Mouse (Mus musculus) lung, embryonic 15.5 days (tissue): ENCODE data around the gene Bahcc1. TPM values are rescaled to one million over a fixed set of nuclear protein-coding genes. Genes with fewer than 3 reads are reported as not detected.

ENCODE experiments used
- ATAC-seq: fragments of 200-750 bp; cut with Nextera tagmentation; 2 replicates; pipeline ENCODE4 v1.8.0; 2017; ENCODE audit warnings: moderate number of reproducible peaks, borderline replicate concordance; ENCODE audit not compliant: low FRiP score, low TSS enrichment; ENCODE audit errors: extremely low read depth
- H3K27ac ChIP-seq: fragments of 300-500 bp; sonication (generic); 2 replicates; pipeline ENCODE4 v1.5.1; 2015; ENCODE audit warnings: moderate library complexity, mild to moderate bottlenecking, inconsistent platforms
- H3K27me3 ChIP-seq: fragments of 300-500 bp; sonication (generic); 2 replicates; pipeline ENCODE4 v1.6.1; 2015; ENCODE audit warnings: inconsistent platforms
- H3K36me3 ChIP-seq: fragments of 300-500 bp; sonication (generic); 2 replicates; pipeline ENCODE4 v1.6.1; 2015; ENCODE audit warnings: inconsistent platforms
- H3K4me1 ChIP-seq: fragments of 300-500 bp; sonication (generic); 2 replicates; pipeline ENCODE4 v1.6.1; 2015; ENCODE audit warnings: inconsistent platforms
- H3K4me2 ChIP-seq: fragments of 300-500 bp; sonication (generic); 2 replicates; pipeline ENCODE4 v1.6.1; 2015; ENCODE audit warnings: inconsistent platforms, mild to moderate bottlenecking, moderate library complexity
- H3K4me3 ChIP-seq: fragments of 300-500 bp; sonication (generic); 2 replicates; pipeline ENCODE4 v1.5.1; 2015; ENCODE audit warnings: mild to moderate bottlenecking, inconsistent platforms
- H3K9ac ChIP-seq: fragments of 300-500 bp; sonication (generic); 2 replicates; pipeline ENCODE4 v1.6.1; 2015; ENCODE audit warnings: inconsistent platforms
- H3K9me3 ChIP-seq: fragments of 300-500 bp; sonication (generic); 2 replicates; pipeline ENCODE4 v1.6.1; 2016; ENCODE audit warnings: inconsistent platforms
- WGBS: fragments of 180-500 bp; shearing (Covaris S2); methylation state at CpG from one replicate; pipeline ENCODE4 v1.1.7; 2015; 5-methylcytosine and 5-hydroxymethylcytosine counted together
- polyA plus RNA-seq: library from polyadenylated mRNA; unstranded; fragments of >200 nt; fragmentation: Nextera tagmentation; extraction: Ambion mirVana; gene quantifications from 2 replicates; pipeline ENCODE4 v1.2.1, GENCODE M21; 2015

The Bahcc1 gene
- polyA plus RNA-seq, 1 experiment from 2014 or later, result 9.2 TPM

GRCm38 (mm10) chr11:120233441-120234135, 841 bp downstream of the Bahcc1 start:
- under 1% methylated on average over 51 of the region's 51 CpGs for WGBS

GRCm38 (mm10) chr11:120234136-120234775, 1.5 kb downstream of the Bahcc1 start:
- Histone ChIP-seq H3K9ac (peak overlapping the region; percentile 92), H3K4me1 (peaks cover 26% of the 10 kb centered on the region), H3K9me3 (no peaks in the 10 kb centered on the region), H3K27ac (peak overlapping the region; percentile 86), H3K4me2 (peak overlapping the region; percentile 92), H3K27me3 (no peaks in the 10 kb centered on the region), H3K4me3 (peak overlapping the region; percentile 62), H3K36me3 (no peaks in the 10 kb centered on the region)
- WGBS, result under 1% methylated on average over 52 of the region's 52 CpGs
- no peak for ATAC-seq

More at GRCm38 (mm10) chr11:120233441-120234135, 841 bp downstream of the Bahcc1 start:
- H3K9me3 ChIP-seq, result no peaks in the 10 kb centered on the region
- peak overlapping the region; percentile 92 for H3K4me2 ChIP-seq
- no peaks in the 10 kb centered on the region for H3K36me3 ChIP-seq
- H3K9ac ChIP-seq, result peak overlapping the region; percentile 92
- no peaks in the 10 kb centered on the region for H3K27me3 ChIP-seq
- ATAC-seq, result no peak
- peak overlapping the region; percentile 62 for H3K4me3 ChIP-seq
- peaks cover 26% of the 10 kb centered on the region for H3K4me1 ChIP-seq
- peak overlapping the region; percentile 86 for H3K27ac ChIP-seq

- H3K27ac ChIP-seq, result peak overlapping the region; percentile 86
- H3K9me3 ChIP-seq, result no peaks in the 10 kb centered on the region
- H3K4me2 ChIP-seq, result peak overlapping the region; percentile 92
- no peaks in the 10 kb centered on the region for H3K27me3 ChIP-seq
- H3K4me1 ChIP-seq, result peaks cover 26% of the 10 kb centered on the region
- no peak for ATAC-seq
- H3K9ac ChIP-seq, result peak overlapping the region; percentile 92
- H3K36me3 ChIP-seq, result no peaks in the 10 kb centered on the region
- peak overlapping the region; percentile 62 for H3K4me3 ChIP-seq
- WGBS, result under 1% methylated on average over 39 of the region's 39 CpGs
Observed at GRCm38 (mm10) chr11:120234776-120235181, 2.0 kb downstream of the Bahcc1 start.

GRCm38 (mm10) chr11:120235385-120236113, 2.8 kb downstream of the Bahcc1 start:
- Histone ChIP-seq H3K4me1 (peaks cover 30% of the 10 kb centered on the region), H3K27ac (peak overlapping the region; percentile 78), H3K4me2 (peak overlapping the region; percentile 92), H3K36me3 (no peaks in the 10 kb centered on the region), H3K9ac (peak overlapping the region; percentile 92), H3K9me3 (no peaks in the 10 kb centered on the region), H3K27me3 (no peaks in the 10 kb centered on the region), H3K4me3 (peak overlapping the region; percentile 62)
- ATAC-seq, result no peak
- WGBS, result 2% methylated on average over 39 of the region's 40 CpGs

GRCm38 (mm10) chr11:120236114-120236437, 3.3 kb downstream of the Bahcc1 start:
- Histone ChIP-seq H3K4me2 (peak overlapping the region; percentile 92), H3K27me3 (no peaks in the 10 kb centered on the region), H3K9ac (peak overlapping the region; percentile 92), H3K36me3 (no peaks in the 10 kb centered on the region), H3K4me1 (peaks cover 36% of the 10 kb centered on the region), H3K27ac (peak overlapping the region; percentile 78), H3K9me3 (no peaks in the 10 kb centered on the region), H3K4me3 (peak overlapping the region; percentile 62)
- WGBS, result under 1% methylated on average over 13 of the region's 13 CpGs
- ATAC-seq, result no peak

GRCm38 (mm10) chr11:120236438-120237165, 3.9 kb downstream of the Bahcc1 start:
- Histone ChIP-seq H3K9me3 (no peaks in the 10 kb centered on the region), H3K4me1 (peaks cover 41% of the 10 kb centered on the region), H3K4me3 (peak overlapping the region; percentile 62), H3K27me3 (no peaks in the 10 kb centered on the region), H3K9ac (peak overlapping the region; percentile 92), H3K4me2 (peak overlapping the region; percentile 92), H3K36me3 (no peaks in the 10 kb centered on the region), H3K27ac (peak overlapping the region; percentile 78)
- ATAC-seq, result no peak
- WGBS, result under 1% methylated on average over 84 of the region's 96 CpGs

GRCm38 (mm10) chr11:120237166-120238131, 4.7 kb downstream of the Bahcc1 start:
- H3K9ac ChIP-seq, result peak overlapping the region; percentile 92
- no peak for ATAC-seq
- peak overlapping the region; percentile 62 for H3K4me3 ChIP-seq
- peak overlapping the region; percentile 78 for H3K27ac ChIP-seq
- WGBS, result under 1% methylated on average over 88 of the region's 89 CpGs
- no peaks in the 10 kb centered on the region for H3K27me3 ChIP-seq
- H3K9me3 ChIP-seq, result no peaks in the 10 kb centered on the region
- H3K4me2 ChIP-seq, result peak overlapping the region; percentile 92
- peaks cover 42% of the 10 kb centered on the region for H3K4me1 ChIP-seq
- H3K36me3 ChIP-seq, result no peaks in the 10 kb centered on the region

- H3K9me3 ChIP-seq, result no peaks in the 10 kb centered on the region
- H3K27me3 ChIP-seq, result no peaks in the 10 kb centered on the region
- H3K9ac ChIP-seq, result peak overlapping the region; percentile 42
- peak overlapping the region; percentile 92 for H3K4me2 ChIP-seq
- no peak for ATAC-seq
- H3K27ac ChIP-seq, result peak overlapping the region; percentile 88
- H3K4me1 ChIP-seq, result peaks cover 50% of the 10 kb centered on the region
- peak overlapping the region; percentile 62 for H3K4me3 ChIP-seq
- WGBS, result 21% methylated on average over 8 of the region's 8 CpGs
- H3K36me3 ChIP-seq, result no peaks in the 10 kb centered on the region
Observed at GRCm38 (mm10) chr11:120238306-120238705, 5.6 kb downstream of the Bahcc1 start.

- H3K4me2 ChIP-seq, result peak overlapping the region; percentile 92
- H3K27me3 ChIP-seq, result no peaks in the 10 kb centered on the region
- no peaks in the 10 kb centered on the region for H3K36me3 ChIP-seq
- peak overlapping the region; percentile 42 for H3K9ac ChIP-seq
- ATAC-seq, result 0 out of 2 replicates have a peak, but pooled peaks have one; percentile 3
- peak overlapping the region; percentile 62; the same call in 1 of the 2 replicates for H3K4me3 ChIP-seq
- H3K27ac ChIP-seq, result peak overlapping the region; percentile 88
- WGBS, result 19% methylated on average over 8 of the region's 8 CpGs
- H3K4me1 ChIP-seq, result peaks cover 56% of the 10 kb centered on the region
- H3K9me3 ChIP-seq, result no peaks in the 10 kb centered on the region
Observed at GRCm38 (mm10) chr11:120238751-120239359, 6.1 kb downstream of the Bahcc1 start.

GRCm38 (mm10) chr11:120239581-120239991, 6.8 kb downstream of the Bahcc1 start:
- no peak for ATAC-seq
- peak overlapping the region; percentile 18 for H3K4me3 ChIP-seq

More at GRCm38 (mm10) chr11:120239581-120239991, 6.8 kb downstream of the Bahcc1 start:
- no peaks in the 10 kb centered on the region for H3K27me3 ChIP-seq
- H3K36me3 ChIP-seq, result no peaks in the 10 kb centered on the region
- peak overlapping the region; percentile 88 for H3K27ac ChIP-seq
- H3K4me1 ChIP-seq, result peaks cover 63% of the 10 kb centered on the region
- no peaks in the 10 kb centered on the region for H3K9me3 ChIP-seq
- H3K4me2 ChIP-seq, result peak overlapping the region; percentile 92
- 17% methylated on average over 11 of the region's 11 CpGs for WGBS
- H3K9ac ChIP-seq, result peak overlapping the region; percentile 23; the same call in 1 of the 2 replicates
